8 mouse cellular contexts compared by ENCODE assay signal in the genomic region with DNA sequence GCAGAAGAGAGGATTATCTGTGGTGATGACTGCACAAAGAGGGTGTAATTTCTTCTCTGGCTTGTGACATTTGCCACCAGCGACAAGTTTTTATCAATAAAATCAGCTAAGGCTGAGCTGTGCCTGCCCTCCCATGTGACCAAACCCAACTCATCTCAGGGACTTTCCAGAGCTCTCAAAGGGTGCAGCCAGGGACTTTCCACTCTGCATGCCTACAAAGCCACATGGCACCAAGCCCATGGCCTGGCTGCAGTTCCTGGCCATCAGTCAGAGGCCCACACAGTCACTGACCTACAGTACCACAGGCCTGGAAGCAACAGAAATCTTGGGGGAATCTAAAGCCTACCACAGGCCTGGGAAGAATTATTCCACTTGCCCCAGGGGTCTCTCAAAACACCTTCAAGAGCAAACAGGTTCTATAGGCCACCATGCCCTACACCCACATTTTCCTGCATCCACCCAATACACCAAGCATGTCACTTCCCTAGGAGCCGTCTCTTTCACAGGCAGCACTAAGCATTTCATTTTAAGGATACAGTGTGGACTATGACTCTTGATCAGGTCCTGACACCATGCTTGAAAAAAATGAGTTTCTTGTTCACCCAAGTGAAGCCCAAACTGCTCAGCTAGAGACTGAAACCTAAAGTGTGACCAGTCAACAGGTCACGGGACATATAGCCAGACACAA. TPM values are rescaled to one million over a fixed set of nuclear protein-coding genes. Genes with fewer than 3 reads are reported as not detected.
DNase-seq lines count a peak whose midpoint lies in the region; ATAC-seq lines count a peak whose summit lies in the region.

No protein-coding gene starts in this region.

- H3K9me3 ChIP-seq in forebrain, embryonic 14.5 days (replicated peaks; ENCODE audit: control insufficient read depth, low read length), result no peaks in the 10 kb centered on the region

- peaks cover 61% of the 10 kb centered on the region for H3K36me3 ChIP-seq in forebrain, embryonic 14.5 days (ENCODE audit: control insufficient read depth, insufficient read depth, low read length)

- intact Hi-C loops in heart, postnatal 25 days (cut with DNase I), result no loop called here

- H3K9ac ChIP-seq in forebrain, embryonic 14.5 days (ENCODE audit: low read length), result no peak overlapping the region

- H3K27me3 ChIP-seq in forebrain, embryonic 14.5 days (replicated peaks; ENCODE audit: control insufficient read depth, insufficient read depth, low read length), result no peaks in the 10 kb centered on the region

- no peak for ATAC-seq in forebrain, embryonic 14.5 days

- no peak overlapping the region for H3K4me2 ChIP-seq in forebrain, embryonic 14.5 days (ENCODE audit: low read length)

- H3K4me1 ChIP-seq in forebrain, embryonic 14.5 days (ENCODE audit: control insufficient read depth, insufficient read depth, low read length), result no peaks in the 10 kb centered on the region

- peak; percentile 78 for DNase-seq in ovary, adult 18-20 months (ENCODE audit: low spot score)
- DNase-seq in ovary, postnatal 10 days (ENCODE audit: low spot score), result no peak
- DNase-seq in T-cell, adult 2 months (ENCODE audit: low spot score), result peak; percentile 79
- DNase-seq in cerebellum, adult 9-11 months, result peak; percentile 86
- peak; percentile 72 for DNase-seq in heart, postnatal 25 days (ENCODE audit: low spot score)
- peak; percentile 59 to 72 for DNase-seq in lung, postnatal 4 days
- no peak for DNase-seq in neural tube, embryonic 10.5 days (ENCODE audit: extremely low spot score, low spot score)
- DNase-seq in forebrain, embryonic 14.5 days (ENCODE audit: low spot score), result no peak

- 93% methylated on average over 3 of the region's 3 CpGs for WGBS in forebrain, embryonic 14.5 days

- H3K4me3 ChIP-seq in forebrain, embryonic 14.5 days (ENCODE audit: low read depth, low read length), result no peak overlapping the region

- H3K27ac ChIP-seq in forebrain, embryonic 14.5 days (ENCODE audit: low read depth, low read length), result no peak overlapping the region

RNA-seq across cellular contexts. Expression of a gene that starts 12.4 kb away (rescaled TPM):
- total RNA-seq in heart, postnatal 25 days (2021), result 10 to 100 TPM; 15.4 to 17.3 TPM
- 26.7 and 29.4 TPM in 2 replicates for polyA plus RNA-seq in forebrain, embryonic 14.5 days (2014; fragmentation: Nextera tagmentation; extraction: Ambion mirVana)

RNA-seq across cellular contexts. Expression of a gene that starts 23.3 kb away (rescaled TPM):
- 100 to 1,000 TPM; 209 to 218 TPM for total RNA-seq in heart, postnatal 25 days (2021)
- polyA plus RNA-seq in forebrain, embryonic 14.5 days (2014; fragmentation: Nextera tagmentation; extraction: Ambion mirVana), result 369 and 370 TPM in 2 replicates

RNA-seq across cellular contexts. Expression of a gene that starts 32.8 kb away (rescaled TPM):
- under 1 TPM; 0.73 to 0.75 TPM for total RNA-seq in heart, postnatal 25 days (2021)
- polyA plus RNA-seq in forebrain, embryonic 14.5 days (2014; fragmentation: Nextera tagmentation; extraction: Ambion mirVana), result 4.0 and 4.1 TPM in 2 replicates

RNA-seq across cellular contexts. Expression of a gene that starts 33.8 kb away (rescaled TPM):
- 10 to 100 TPM; 85.7 to 91.2 TPM for total RNA-seq in heart, postnatal 25 days (2021)
- polyA plus RNA-seq in forebrain, embryonic 14.5 days (2014; fragmentation: Nextera tagmentation; extraction: Ambion mirVana), result 77.9 and 102 TPM in 2 replicates

RNA-seq across cellular contexts. Expression of a gene that starts 40.3 kb away (rescaled TPM):
- total RNA-seq in heart, postnatal 25 days (2021), result 1 to 10 TPM; 1.3 to 3.2 TPM
- polyA plus RNA-seq in forebrain, embryonic 14.5 days (2014; fragmentation: Nextera tagmentation; extraction: Ambion mirVana), result 0.84 and 2.2 TPM in 2 replicates

Comparison
In these comparisons a context has a peak if more than half of its experiments do, and no peak if none do; other contexts are left out.
1. DNase-seq: peak in ovary, adult 18-20 months (single experiment), T-cell, adult 2 months (single experiment), cerebellum, adult 9-11 months (single experiment), heart, postnatal 25 days (single experiment) and lung, postnatal 4 days (2 of 2); none in ovary, postnatal 10 days (single experiment), neural tube, embryonic 10.5 days (single experiment) and forebrain, embryonic 14.5 days (single experiment).